Mouse (Mus musculus): Measurements from ENCODE around the gene Pmvk. TPM values are rescaled to one million over a fixed set of nuclear protein-coding genes. Genes with fewer than 3 reads are reported as not detected.
A peak's percentile ranks its signal among the peaks of the same experiment; 100 is the strongest.

Pmvk gene
- total RNA-seq (2021): 10 to 100 TPM; 31.4 to 77.1 TPM
- long read RNA-seq, experiment 1, transcript Pmvk-201 (5 exons, 1,194 nt): major isoform, 31 of 38 reads
- long read RNA-seq, experiment 1, partial matches to known transcripts: 3 of 38 reads
- long read RNA-seq, experiment 1, other reads (novel, unspliced or antisense): 4 of 38 reads
- long read RNA-seq, experiment 2, transcript Pmvk-201 (5 exons, 1,194 nt): major isoform, 39 of 43 reads
- long read RNA-seq, experiment 2, partial matches to known transcripts: 1 of 43 reads
- long read RNA-seq, experiment 2, other reads (novel, unspliced or antisense): 3 of 43 reads

DNA sequence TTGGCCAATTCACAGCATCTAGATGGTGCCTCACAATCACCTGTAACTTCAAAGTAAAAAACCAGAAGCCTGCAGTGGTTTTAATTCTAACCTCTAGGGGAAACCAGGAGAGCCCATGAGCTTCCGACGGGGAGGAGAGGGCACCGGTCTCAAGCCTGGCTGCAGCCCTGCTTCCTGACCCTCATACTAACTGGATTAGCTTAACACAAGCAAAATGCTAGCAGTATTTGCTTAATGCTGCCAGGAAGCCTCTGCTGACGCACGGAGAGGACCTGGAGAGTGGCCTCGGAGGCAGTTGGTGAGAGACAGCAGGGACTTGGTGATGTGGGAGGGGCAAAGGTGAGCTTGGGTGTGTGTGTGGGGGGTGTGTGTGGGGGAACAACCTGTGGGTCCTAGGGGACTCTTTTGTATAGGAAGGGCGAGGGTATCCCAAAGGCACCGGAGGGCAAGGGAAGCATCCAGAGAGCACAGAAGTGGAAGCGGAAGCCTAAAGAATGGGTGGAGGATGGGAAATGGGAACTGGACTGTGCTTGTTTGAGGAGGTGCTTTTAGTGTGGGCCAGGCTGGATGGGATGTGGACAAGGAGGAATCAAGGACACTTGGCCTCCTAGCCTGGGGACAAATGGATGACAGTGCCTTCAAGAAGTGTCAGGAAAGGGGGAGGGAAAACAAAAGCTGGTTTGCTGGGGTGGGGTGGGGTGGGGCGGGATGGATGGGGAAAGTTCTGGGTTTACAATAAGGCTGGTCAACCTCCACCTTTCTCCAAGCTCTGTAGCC, at the start of gene Pmvk:
Gene Pmvk, plus strand, starts transcription at position 141 of the 777 bp plus-strand sequence.
- no peak for DNase-seq (ENCODE audit: low spot score in 2 of 2)

DNA sequence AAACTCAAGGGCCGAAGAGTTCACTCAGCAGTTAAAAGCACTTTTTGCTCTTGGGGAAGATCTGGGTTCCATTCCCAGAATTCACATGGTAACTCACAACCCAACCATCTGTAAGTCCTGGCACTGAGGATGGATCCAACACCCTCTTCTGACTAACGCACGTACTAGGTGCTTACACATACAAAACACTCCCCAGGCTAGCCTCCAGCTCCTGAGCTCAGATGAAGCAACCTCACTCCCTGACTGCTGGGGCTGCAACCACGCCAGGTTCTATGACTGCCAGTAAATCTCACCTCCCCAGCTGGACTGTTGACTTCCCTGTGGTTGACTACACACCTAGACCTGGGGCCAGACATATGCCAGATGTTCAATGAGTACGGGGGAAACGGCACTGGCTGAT, 47.5 kb upstream of the Pmvk start:
- DNase-seq (ENCODE audit: low spot score in 2 of 2): no peak

- DNase-seq (ENCODE audit: low spot score in 2 of 2): no peak
These were observed 45.9 kb upstream of the Pmvk start for GRCm38 (mm10) chr3:89408448-89408847.

- DNase-seq (ENCODE audit: low spot score in 2 of 2): no peak
These were observed 44.6 kb upstream of the Pmvk start for GRCm38 (mm10) chr3:89409701-89410100.

- DNase-seq (ENCODE audit: low spot score in 2 of 2): no peak
These were observed 43.5 kb upstream of the Pmvk start for GRCm38 (mm10) chr3:89410864-89411263.

GRCm38 (mm10) chr3:89411490-89412393, 42.6 kb upstream of the Pmvk start, which contains the start of gene Flad1:
Gene Flad1 (minus strand): TSS chr3:89411870.
- DNase-seq (ENCODE audit: low spot score in 2 of 2): peak; percentile 93 to 96

DNA sequence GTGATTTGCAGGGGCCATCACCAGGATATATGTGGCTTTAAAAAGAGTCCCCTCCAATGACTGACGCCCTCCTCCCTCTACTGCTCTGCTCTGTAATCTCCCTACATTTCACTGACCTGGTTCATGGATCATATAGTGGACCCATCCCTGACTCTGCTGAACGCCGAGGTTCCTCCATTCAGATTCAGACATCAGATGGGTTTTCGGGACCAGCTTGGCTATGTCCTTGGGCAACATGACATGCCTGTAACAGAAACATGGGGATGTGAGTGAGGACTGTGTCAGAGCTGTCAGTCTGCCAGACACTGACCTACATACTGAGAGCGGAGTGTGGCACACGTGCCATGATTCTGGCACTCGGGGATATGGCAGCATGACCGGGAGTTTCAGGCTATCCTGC, 38.2 kb upstream of the Pmvk start:
- DNase-seq (ENCODE audit: low spot score in 2 of 2): no peak

- no peak for DNase-seq (ENCODE audit: low spot score in 2 of 2)
These were observed 37.2 kb upstream of the Pmvk start for GRCm38 (mm10) chr3:89417131-89417530.

DNA sequence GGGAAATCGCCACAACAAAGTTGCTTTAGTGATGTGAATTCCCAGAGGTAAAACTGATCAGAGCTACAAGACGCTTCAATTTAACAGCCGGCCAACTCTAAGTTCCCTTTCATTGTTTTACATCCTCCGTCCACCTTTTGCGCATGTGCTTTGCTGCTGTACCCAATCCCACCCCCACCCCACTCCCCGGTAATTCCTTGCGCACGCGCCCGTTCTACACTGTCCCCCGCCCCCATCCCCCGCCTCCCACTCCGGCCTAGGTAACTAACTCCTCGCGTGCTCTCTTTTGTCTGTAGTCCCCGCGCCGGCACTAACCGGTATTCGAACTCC, 36.5 kb upstream of the Pmvk start:
- DNase-seq (ENCODE audit: low spot score in 2 of 2): no peak

DNA sequence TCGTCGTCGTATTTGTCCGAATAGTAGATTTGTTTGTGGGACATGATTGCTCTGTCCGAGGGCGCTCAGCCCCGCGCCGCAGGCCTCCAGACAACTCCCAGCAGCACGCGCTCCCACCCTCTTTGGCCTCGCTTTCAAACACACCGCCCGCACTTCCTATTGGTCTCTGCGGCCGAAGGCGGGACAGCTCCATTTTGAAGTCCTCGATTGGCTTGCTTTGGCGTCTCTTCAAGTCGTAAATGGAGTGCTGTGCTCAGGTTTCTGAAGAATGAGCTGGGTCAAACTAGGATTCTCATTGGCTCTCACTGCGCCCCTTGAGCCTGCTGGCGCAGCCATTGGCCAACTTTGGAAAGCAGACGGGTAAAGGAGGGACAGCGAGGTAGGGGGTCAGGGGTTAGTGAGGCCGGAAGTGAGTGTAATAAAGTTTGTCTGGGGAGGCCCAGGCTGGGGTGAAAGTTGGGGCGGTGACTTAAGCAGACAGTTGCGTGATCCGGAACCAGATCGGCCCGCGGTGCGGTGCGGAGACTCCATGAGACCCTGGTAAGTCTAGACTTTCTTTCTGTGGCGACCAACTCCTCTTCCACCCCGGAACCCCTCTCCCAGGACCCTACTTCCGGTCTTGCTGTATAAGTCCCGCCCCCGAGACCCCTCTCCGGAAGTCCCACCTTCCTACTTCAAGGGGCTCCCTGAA, 36.0 kb upstream of the Pmvk start, which contains the start of the genes Cks1b and Shc1:
Gene Cks1b, minus strand, starts transcription at position 214 of the 691 bp plus-strand sequence.
Gene Shc1, plus strand, starts transcription at position 274 of the 691 bp plus-strand sequence.
- DNase-seq (ENCODE audit: low spot score in 2 of 2): peak; percentile 80

- DNase-seq (ENCODE audit: low spot score in 2 of 2): peak; percentile 60 to 71
These were observed 35.5 kb upstream of the Pmvk start for GRCm38 (mm10) chr3:89418861-89419250.

DNA sequence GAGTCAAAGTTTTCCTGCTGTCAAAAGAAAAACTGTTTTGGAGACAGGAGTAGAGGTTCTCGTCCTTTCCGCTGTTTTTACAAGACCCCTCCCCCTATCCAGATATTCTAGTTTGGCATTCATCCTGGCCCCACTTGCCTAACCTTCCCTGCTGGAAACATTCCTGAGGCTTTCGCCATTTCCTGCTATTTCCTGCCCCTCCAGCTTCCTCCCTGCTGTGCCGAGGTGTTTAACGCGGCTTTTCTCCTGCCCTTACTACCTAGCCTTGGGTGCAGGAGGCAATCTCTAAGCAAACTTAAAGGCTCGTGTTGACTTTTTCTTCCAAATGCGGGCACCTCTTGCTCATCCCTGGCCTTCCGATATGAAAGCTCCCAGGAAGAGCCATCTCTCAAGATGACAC, 34.8 kb upstream of the Pmvk start:
- peak; percentile 49 to 51 for DNase-seq (ENCODE audit: low spot score in 2 of 2)

GRCm38 (mm10) chr3:89419981-89420380, 34.4 kb upstream of the Pmvk start:
- no peak for DNase-seq (ENCODE audit: low spot score in 2 of 2)

DNA sequence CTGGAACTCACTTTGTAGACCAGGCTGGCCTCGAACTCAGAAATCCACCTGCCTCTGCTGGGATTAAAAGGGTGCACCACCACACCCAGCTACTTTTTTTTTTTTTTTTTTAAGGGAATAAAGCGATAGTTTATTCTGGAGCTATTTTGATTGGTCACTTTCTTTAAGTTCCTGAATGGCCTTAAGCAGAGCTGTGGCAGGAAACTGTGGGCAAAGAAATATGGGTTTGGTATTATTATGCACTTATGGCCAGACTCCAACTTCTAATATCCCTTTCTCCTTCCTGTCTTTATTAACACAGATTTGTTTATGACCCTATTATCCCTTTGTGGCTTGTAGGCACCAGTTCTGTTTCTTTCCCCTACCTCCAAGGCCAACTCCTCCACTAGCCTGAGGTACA, 33.9 kb upstream of the Pmvk start:
- no peak for DNase-seq (ENCODE audit: low spot score in 2 of 2)

DNA sequence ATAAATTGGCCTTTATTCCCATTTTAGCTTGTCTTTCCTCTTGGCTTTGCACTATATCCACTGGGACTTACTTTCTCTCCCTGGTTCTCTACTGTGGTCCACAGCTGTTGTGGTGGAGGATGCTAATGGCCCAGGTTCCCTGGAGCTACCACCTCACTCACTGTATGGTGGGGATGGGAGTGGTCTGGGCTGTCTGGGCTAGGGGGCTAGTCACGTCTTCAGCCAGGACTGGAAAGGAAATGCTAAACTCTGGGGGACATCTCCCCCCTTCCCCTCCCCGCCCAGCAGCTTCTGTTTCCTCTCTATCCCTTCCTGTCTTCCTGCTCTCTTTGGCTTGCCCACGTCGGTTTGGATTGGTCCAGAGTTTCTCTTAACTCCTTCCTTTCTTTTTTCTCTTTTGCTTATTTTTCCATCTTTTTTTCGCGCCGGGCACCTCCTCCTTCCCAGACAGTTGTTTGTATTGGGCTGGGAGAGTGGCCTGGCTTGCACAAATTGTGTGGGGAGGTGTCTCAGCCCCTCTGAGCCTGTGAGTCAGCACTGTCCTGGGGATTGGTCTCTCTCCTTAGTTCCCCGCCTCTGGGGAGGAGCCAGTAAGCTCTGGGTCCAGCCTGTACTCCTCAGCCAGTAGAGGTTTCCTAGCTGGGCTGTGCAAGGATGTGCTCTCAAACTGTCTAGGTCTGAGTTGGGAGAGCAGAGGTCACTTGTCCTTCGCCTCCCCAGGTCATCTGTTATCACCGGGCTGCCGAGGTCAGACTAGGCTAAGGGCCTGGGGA, 33.2 kb upstream of the Pmvk start:
- DNase-seq (ENCODE audit: low spot score in 2 of 2): peak; percentile 60 to 63

DNA sequence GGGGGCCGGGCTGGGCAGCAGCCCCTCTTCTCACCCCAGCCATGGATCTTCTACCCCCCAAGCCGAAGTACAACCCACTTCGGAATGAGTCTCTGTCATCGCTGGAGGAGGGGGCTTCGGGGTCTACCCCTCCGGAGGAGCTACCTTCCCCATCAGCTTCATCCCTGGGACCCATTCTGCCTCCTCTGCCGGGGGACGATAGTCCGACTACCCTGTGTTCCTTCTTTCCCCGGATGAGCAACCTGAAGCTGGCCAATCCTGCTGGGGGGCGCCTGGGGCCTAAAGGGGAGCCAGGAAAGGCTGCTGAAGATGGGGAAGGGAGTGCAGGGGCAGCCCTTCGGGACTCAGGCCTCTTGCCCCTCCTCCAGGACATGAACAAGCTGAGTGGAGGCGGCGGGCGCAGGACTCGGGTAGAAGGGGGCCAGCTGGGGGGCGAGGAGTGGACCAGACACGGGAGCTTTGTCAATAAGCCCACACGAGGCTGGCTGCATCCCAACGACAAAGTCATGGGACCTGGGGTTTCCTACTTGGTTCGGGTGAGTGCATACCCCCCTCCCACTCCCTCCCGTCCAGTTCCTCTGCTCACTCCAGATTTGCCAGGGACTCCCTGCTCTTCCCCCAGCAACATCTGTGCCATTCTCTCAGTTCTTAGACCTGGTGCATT, 32.4 kb upstream of the Pmvk start:
- DNase-seq (ENCODE audit: low spot score in 2 of 2): no peak

DNA sequence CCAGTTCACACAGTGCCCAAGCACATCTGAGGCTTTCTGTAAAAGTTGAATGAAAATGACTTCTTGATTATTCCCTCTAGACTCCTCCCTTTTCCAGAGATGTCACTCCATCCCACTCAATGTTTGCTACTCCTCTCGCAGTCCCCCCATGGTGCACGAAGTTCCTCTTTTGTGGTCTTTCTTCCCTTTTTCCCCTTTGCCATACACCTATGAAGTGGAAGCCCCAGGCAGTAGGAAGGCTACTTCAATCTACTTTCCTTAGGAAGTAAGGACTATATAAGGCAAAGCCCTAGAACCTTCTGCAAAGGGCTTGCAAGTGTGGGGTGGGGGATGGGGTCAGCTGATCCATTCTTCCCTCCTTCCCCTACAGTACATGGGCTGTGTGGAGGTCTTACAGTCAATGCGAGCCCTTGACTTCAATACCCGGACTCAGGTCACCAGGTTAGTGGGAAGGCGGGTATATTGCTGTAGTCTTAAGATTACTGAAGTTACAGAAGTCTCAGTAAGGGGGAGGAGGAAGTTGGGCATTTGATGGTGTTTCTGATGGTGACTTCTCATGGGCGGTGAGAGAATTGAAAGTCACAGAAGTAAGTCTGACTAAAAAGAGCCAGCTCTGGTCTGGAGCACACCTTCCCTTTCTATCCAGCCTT, 31.7 kb upstream of the Pmvk start:
- no peak for DNase-seq (ENCODE audit: low spot score in 2 of 2)

- no peak for DNase-seq (ENCODE audit: low spot score in 2 of 2)
These were observed 29.8 kb upstream of the Pmvk start for GRCm38 (mm10) chr3:89424416-89425140.
